Mouse (Mus musculus) spleen, adult 2 months (tissue): Measurements from ENCODE around the gene Tmem212.

ENCODE experiments used
- CTCF ChIP-seq: fragments of 200-500 bp; IDR thresholded peaks from 2 replicates; pipeline ENCODE4 v1.5.1; 2011; ENCODE audit warnings: mild to moderate bottlenecking, inconsistent platforms; ENCODE audit not compliant: insufficient read depth, insufficient read length, insufficient replicate concordance; ENCODE audit errors: extremely low read depth
- POLR2A ChIP-seq: fragments of 200-500 bp; IDR thresholded peaks from 2 replicates; pipeline ENCODE4 v1.6.1; 2011; ENCODE audit warnings: low read depth, low read length, inconsistent platforms

DNA sequence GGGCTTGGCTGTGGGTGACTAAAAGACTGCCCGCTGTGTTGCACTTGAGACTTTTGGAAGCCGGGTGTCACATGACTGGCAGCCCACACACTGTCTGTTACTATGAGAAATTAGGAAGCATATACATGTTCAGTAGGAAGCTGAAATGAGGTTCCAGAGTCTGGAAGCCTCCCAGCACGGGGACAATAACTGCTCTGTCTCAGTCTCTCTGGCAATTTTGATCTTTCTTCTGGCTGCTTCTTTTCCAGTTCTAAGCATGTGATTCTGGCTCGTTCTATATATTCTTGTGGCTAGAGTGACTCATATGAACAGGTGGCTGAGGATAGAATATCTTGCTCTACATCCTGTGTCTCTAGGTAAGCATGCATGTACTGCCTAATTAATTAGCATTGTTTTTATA, 33.1 kb upstream of the Tmem212 start:
- TF ChIP-seq CTCF (no peak), POLR2A (no peak)
